Mouse (Mus musculus) cerebellum, postnatal 14 days (tissue): ENCODE results near the gene Plscr3.
A peak's percentile ranks its signal among the peaks of the same experiment; 100 is the strongest.

Source experiments
- DNase-seq, 2 experiments: peaks; one replicate each; pipeline ENCODE4 v3.0.0; 2021; ENCODE audit warnings: mixed read lengths in 2 of 2

The Plscr3 gene

DNA sequence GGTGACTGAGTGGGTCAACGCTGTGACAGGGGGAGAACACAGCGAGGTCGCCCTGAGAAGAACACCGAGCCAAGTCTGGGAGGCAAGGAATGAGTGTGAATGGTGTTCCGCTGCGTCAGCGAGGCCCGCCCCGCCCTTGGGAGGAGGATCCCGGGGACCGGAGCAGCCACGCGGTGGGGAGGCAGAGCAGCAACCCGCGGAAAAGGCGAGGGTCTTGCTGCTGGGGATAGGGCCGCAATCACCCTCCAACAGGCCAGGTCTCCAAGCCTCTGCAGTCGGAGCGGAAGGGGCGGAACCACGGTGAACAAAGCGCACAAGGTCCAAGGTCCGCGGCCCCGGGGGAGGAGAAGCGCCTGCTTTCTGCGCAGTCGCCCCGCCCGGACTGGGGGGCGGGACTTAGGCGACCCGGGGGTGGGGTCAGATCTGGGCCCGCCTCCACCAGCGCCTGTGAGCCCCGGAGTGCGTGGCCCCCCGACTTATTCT is at the start of gene Plscr3:
Gene Plscr3, plus strand, starts transcription at position 179 of the 483 bp plus-strand sequence.
- DNase-seq, result peak; percentile 94

DNA sequence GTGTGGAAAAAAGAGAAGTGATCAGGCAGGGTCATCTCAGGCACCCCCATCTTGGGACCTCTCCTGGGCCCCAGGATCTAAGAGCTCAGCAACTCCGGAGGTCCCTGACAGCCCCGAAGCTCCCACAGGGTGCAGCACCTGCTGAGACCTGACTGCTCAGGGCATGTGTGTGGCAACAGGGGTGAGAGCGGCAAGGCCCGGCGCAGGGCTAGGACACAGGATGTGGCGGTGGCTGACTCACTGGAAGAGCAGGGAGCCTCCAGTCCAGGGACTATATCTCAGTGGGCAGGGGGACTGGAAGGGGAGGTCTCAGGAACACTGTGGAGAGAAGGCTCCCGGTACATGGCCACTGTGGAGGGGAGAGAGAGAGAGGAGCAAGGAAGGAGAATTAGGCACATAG is 48.3 kb upstream of the Plscr3 start:
- no peak for DNase-seq

- DNase-seq, result peak in 1 of 2 experiments; percentile 57
These were observed 46.6 kb upstream of the Plscr3 start for GRCm38 (mm10) chr11:69799394-69800137.

GRCm38 (mm10) chr11:69800138-69800391 is 46.1 kb upstream of the Plscr3 start:
- DNase-seq, result peak; percentile 71 to 85

DNA sequence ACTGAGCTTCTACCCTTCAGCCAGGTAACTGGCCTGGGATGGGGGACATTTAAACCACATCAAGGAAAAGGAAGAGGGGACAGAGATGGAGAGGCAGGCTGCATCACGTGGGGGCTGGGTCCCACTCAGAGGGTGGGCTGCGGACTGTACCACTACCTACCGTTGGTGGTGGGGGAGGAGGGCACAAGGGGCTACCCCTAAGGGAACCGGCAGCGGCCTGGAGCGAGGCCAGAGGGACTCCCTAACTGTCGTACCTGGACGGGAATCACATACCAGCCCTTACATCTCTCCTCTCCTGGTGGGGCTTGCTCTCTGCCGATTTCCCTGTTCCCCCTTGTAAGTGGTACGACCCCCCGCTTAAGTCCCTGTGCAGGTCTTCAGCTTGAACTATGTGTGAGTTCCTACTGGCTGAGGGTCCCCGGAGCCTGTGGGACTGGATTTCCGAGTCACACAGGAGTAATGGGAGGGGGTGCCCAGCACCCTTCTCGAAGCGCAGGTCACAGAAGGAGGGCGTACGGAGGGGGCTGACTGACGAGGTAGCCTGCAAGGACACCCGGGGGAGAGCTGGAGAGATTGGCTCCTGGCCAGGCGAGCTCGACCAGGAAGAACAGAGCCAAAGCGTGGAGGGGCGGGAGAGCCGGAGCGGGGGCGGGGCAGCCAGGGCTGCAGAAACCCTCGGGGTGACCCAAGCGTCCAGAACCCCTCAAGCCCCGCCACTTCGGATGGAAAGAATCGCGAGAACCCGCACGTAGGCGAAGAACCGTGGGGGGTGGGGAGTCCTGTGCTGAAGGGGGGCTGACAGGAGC is 45.6 kb upstream of the Plscr3 start:
- DNase-seq, result peak; percentile 69 to 84

- DNase-seq, result peak in 1 of 2 experiments; percentile 30
These were observed 44.7 kb upstream of the Plscr3 start, which contains the start of gene Fgf11 for GRCm38 (mm10) chr11:69801379-69801977. Fgf11 (minus strand) TSS chr11:69801857.

DNA sequence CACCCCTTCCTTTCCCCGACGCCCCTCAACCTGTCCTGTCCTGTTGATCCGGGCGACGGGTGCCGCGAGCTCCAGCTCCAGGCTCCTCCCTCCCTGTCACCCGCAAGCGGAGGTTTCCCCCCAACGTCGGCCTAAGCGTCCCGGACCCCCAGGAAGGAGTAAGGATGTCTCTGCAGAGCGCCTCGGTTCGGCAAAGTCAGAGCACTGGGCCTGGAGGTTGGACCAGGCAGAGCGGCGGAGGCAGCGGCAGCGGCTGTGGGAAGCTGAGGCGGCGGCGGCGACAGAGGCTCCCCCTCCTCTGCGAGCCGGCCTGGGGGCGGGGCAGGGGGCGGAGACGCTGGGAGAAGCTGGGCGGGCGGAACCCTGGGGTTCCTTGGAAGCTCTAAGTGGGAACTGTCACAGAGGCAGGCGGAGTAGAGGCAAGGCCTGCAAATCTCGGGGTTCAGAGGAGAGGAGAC is 43.5 kb upstream of the Plscr3 start:
- peak; percentile 84 to 85 for DNase-seq

DNA sequence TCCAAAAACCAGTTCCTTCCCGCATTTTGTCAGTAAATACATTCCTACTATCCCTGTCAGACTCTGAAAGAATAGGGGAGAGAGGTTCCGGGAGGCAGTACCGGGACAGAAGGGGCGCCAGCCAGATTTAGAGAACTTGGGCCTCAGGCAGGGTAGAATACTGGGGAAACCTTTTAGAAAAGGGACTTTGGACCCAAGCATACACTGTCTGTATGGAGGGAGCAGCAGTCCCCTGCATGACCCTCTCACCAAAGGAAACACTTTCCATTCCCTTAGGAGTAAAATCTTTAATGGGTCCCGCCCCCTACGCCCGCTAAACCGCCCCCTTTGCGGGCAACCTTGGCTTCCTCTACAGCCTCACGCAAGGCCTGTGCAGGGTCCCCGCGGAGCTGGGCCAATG is 42.8 kb upstream of the Plscr3 start:
- DNase-seq, result no peak

GRCm38 (mm10) chr11:69803786-69804651 is 42.2 kb upstream of the Plscr3 start:
- peak in 1 of 2 experiments; percentile 65 for DNase-seq

DNA sequence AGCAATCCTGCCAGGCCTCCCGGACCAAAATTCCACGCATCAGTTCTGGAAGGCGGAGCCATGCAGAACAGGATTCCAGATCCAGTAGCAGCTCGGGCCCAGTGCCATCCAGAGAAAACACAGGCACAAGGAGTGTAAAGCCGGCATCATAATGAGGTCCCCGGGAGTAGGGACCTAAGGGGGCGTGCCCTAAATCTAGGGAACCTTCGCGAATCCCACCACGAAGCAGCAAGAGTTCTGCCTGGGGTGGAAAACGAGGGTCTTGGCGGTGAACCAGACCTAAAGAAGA is 41.6 kb upstream of the Plscr3 start:
- peak in 1 of 2 experiments; percentile 49 for DNase-seq

- no peak for DNase-seq
These were observed 40.9 kb upstream of the Plscr3 start, which contains the start of gene Tmem102 for GRCm38 (mm10) chr11:69804972-69805909. Tmem102 (minus strand) TSS chr11:69805624.

DNA sequence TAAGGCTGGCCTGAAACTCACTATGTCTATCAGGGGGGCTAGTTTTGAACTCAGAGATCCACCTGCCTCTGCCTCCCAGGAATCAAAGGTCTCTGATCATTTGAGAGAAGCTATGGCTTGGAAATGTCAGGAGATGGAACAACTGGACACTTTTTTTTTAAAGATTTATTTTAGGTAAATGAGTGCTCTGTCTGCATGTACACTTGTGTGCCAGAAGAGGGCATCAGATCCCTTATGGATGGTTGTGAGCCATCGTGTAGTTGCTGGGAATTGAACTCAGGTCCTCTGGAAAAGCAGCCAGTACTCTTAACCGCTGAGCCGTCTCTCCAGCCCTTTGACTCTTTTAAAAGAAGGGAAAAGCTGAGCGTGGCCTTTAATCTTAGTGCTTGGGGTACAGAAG is 39.8 kb upstream of the Plscr3 start:
- DNase-seq, result no peak

DNA sequence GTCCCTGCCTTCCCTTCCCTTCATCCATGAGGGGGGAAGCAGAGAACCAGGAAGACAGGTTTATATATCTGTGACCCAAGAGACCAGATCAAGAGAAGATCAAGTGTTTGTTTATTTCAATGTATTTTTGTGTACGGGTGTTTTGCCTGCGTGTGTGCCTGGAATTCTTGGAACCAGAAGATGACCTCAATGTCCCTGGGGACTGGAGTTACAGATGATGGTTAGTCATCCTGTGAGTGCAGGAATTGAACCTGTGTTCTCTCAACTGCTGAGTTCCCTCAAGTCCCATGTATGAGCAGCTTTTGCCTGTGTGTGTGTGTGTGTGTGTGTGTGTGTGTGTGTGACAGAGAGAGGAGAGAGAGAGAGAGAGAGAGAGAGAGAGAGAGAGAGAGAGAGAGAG is 38.5 kb upstream of the Plscr3 start:
- no peak for DNase-seq

GRCm38 (mm10) chr11:69810280-69810679 is 35.9 kb upstream of the Plscr3 start:
- DNase-seq, result no peak

GRCm38 (mm10) chr11:69815155-69815554 is 31.0 kb upstream of the Plscr3 start, which contains the start of gene Gm39566:
Gm39566 (minus strand) TSS chr11:69815298.
- DNase-seq, result no peak

GRCm38 (mm10) chr11:69816520-69816919 is 29.7 kb upstream of the Plscr3 start:
- DNase-seq, result no peak

- DNase-seq, result no peak
These were observed 27.8 kb upstream of the Plscr3 start, which contains the start of gene Spem2 for GRCm38 (mm10) chr11:69818365-69818764. Spem2 (minus strand) TSS chr11:69818465.

- DNase-seq, result no peak
These were observed 27.3 kb upstream of the Plscr3 start for GRCm38 (mm10) chr11:69818871-69819270.

DNA sequence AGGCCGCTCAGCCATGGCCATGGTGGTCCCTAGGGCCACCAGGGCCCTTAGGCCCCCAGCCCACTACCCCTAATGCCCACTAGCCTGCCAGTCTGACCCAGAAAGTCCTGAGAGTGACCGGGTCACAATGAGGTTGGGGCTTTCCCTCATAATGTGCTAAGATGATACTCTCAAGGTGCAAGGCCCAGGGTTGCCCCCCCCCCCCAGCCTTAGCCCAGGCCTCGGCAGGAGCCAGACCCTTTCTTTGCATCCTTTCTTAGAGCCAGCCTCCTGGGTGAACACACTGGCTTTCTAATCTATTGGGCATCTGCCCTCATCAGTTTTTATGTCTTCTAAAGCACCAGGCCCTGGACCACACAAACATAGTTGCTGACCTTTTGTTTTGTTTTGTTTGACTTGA is 24.1 kb upstream of the Plscr3 start, which contains the start of gene Spem1:
Gene Spem1, minus strand, starts transcription at position 101 of the 400 bp plus-strand sequence.
- no peak for DNase-seq

GRCm38 (mm10) chr11:69823456-69823855 is 22.7 kb upstream of the Plscr3 start:
- DNase-seq, result peak in 1 of 2 experiments; percentile 46

DNA sequence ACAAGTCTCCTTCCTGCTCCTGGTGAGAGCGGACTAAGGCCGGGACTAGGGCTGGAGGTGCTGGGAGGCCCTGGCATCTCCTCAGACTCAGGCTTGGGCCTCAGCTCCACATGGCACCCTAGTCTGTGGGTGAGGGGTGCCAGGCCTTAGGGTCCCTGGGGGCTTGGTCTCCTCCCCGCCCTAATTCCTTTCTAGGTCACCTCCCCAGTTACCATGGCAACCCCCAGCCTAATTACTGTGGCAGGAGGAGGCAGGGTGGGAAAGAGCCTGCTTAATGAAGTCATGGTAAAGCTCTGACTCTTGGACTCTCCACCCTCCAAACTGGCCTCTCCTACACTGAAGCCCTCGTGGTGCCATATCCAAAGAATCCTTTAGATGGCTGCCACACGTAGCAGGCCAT is 17.3 kb upstream of the Plscr3 start:
- DNase-seq, result peak in 1 of 2 experiments; percentile 57
